ENCODE assay signal across 28 mouse cellular contexts in genomic region chr8:116590546-116590945, GRCm38 (mm10).
A peak's percentile ranks its signal among the peaks of the same experiment; 100 is the strongest.
DNase-seq lines count a peak whose midpoint lies in the region; ATAC-seq and TF ChIP-seq lines count a peak whose summit lies in the region.
"Had no signal": no experiment of that assay in that cellular context is flagged by ENCODE, and none has a peak within 500 bp of the region (broad histone marks: within the 10 kb centered on the region; RNA-seq: fewer than 3 reads in every experiment).

No protein-coding gene starts in this region.

- no peaks in the 10 kb centered on the region for H3K9me3 ChIP-seq in forebrain, embryonic 16.5 days (ENCODE audit: control insufficient read depth, low read length)
- H3K9me3 ChIP-seq: embryonic facial prominence, embryonic 13.5 days; forebrain, embryonic 10.5 days; forebrain, embryonic 15.5 days; heart, embryonic 12.5 days; hindbrain, embryonic 10.5 days; limb, embryonic 12.5 days; lung, embryonic 15.5 days; midbrain, embryonic 12.5 days had no signal

- ATAC-seq in megakaryocyte, adult 5-6 weeks (ENCODE audit: poor library complexity, severe bottlenecking) = peak; percentile 39
- ATAC-seq in forebrain, embryonic 16.5 days = no peak
- ATAC-seq: forebrain, embryonic 15.5 days; hindbrain, embryonic 16.5 days; intestine, embryonic 16.5 days had no signal

- no peaks in the 10 kb centered on the region; the same call in 1 of the 2 replicates for H3K36me3 ChIP-seq in spleen, adult 2 months (ENCODE audit: control insufficient read depth, insufficient read depth, low read length)
- H3K36me3 ChIP-seq in forebrain, embryonic 16.5 days (ENCODE audit: control insufficient read depth, insufficient read depth) = no peaks in the 10 kb centered on the region
- H3K36me3 ChIP-seq: forebrain, embryonic 10.5 days; forebrain, embryonic 15.5 days; hindbrain, embryonic 10.5 days; limb, embryonic 12.5 days; lung, embryonic 15.5 days; midbrain, embryonic 12.5 days had no signal

- WGBS in spleen, adult 2 months = 68% methylated on average over 4 of the region's 4 CpGs
- 95% methylated on average over 4 of the region's 4 CpGs for WGBS in forebrain, embryonic 16.5 days

- H3K4me3 ChIP-seq in spleen, adult 2 months (ENCODE audit: extremely low read depth, insufficient read depth, insufficient read length) = no peak overlapping the region
- H3K4me3 ChIP-seq in forebrain, embryonic 16.5 days (replicated peaks; ENCODE audit: low read length) = no peak overlapping the region
- H3K4me3 ChIP-seq: embryonic facial prominence, embryonic 13.5 days; forebrain, embryonic 10.5 days; forebrain, embryonic 15.5 days; heart, adult 2 months; heart, embryonic 12.5 days; hindbrain, embryonic 10.5 days; left cerebral cortex, adult 2 months; limb, embryonic 12.5 days; lung, embryonic 15.5 days; midbrain, embryonic 12.5 days; myocyte had no signal

- no peak for TF ChIP-seq CTCF in spleen, adult 2 months (IDR thresholded peaks at IDR 0.05; ENCODE audit: extremely low read depth, insufficient read depth, insufficient read length, insufficient replicate concordance)

- H3K9ac ChIP-seq in forebrain, embryonic 16.5 days (replicated peaks; ENCODE audit: low read depth, low read length) = no peak overlapping the region
- H3K9ac ChIP-seq: embryonic facial prominence, embryonic 13.5 days; forebrain, embryonic 15.5 days; heart, embryonic 12.5 days; limb, embryonic 12.5 days; lung, embryonic 15.5 days; midbrain, embryonic 12.5 days had no signal

- no peaks in the 10 kb centered on the region for H3K27me3 ChIP-seq in spleen, adult 2 months (ENCODE audit: control insufficient read depth, insufficient read depth, low read length)
- no peaks in the 10 kb centered on the region for H3K27me3 ChIP-seq in forebrain, embryonic 16.5 days (replicated peaks; ENCODE audit: control insufficient read depth, insufficient read depth, low read length)
- H3K27me3 ChIP-seq: embryonic facial prominence, embryonic 13.5 days; forebrain, embryonic 15.5 days; heart, embryonic 12.5 days; limb, embryonic 12.5 days; lung, embryonic 15.5 days; megakaryocyte, embryonic 14.5 days; midbrain, embryonic 12.5 days had no signal

- TF ChIP-seq POLR2A in spleen, adult 2 months (IDR thresholded peaks at IDR 0.05; ENCODE audit: low read depth, low read length) = no peak

- peaks cover 13% of the 10 kb centered on the region; the same call in 1 of the 2 replicates for H3K4me1 ChIP-seq in spleen, adult 2 months (ENCODE audit: control insufficient read depth, insufficient read depth, insufficient read length)
- no peaks in the 10 kb centered on the region for H3K4me1 ChIP-seq in forebrain, embryonic 16.5 days (replicated peaks; ENCODE audit: control insufficient read depth, insufficient read depth, low read length)
- H3K4me1 ChIP-seq: embryonic facial prominence, embryonic 13.5 days; forebrain, embryonic 15.5 days; heart, embryonic 12.5 days; limb, embryonic 12.5 days; lung, embryonic 15.5 days; midbrain, embryonic 12.5 days had no signal

- DNase-seq in spleen, adult 2 months (ENCODE audit: low read depth in 1 of 2, low spot score in 2 of 2) = no peak
- no peak for DNase-seq in spleen, postnatal 14 days (ENCODE audit: low spot score in 2 of 2)
- DNase-seq in thymus, postnatal 10 days (ENCODE audit: low spot score in 2 of 2) = peak; percentile 65 to 67
- DNase-seq in layer of hippocampus, adult 8-10 months (ENCODE audit: low spot score in 2 of 2) = no peak
- no peak for DNase-seq in adrenal gland, postnatal 36 days
- DNase-seq in ovary, postnatal 36 days (ENCODE audit: low spot score) = no peak
- DNase-seq: adrenal gland, postnatal 10 days; heart, adult 2 months; heart, postnatal 10 days; kidney, adult 8-10 months; spleen, adult 18-20 months had no signal

- H3K27ac ChIP-seq in spleen, adult 2 months (ENCODE audit: insufficient read depth, low read length) = peak overlapping the region; percentile 57; the same call in 1 of the 2 replicates
- H3K27ac ChIP-seq in forebrain, embryonic 16.5 days (ENCODE audit: low read length) = no peak overlapping the region
- H3K27ac ChIP-seq: embryonic facial prominence, embryonic 13.5 days; forebrain, embryonic 10.5 days; forebrain, embryonic 15.5 days; heart, adult 2 months; hindbrain, embryonic 10.5 days; kidney, postnatal 0 days; left cerebral cortex, adult 2 months; limb, embryonic 12.5 days; lung, embryonic 15.5 days; midbrain, embryonic 12.5 days had no signal

- no peak overlapping the region for H3K4me2 ChIP-seq in forebrain, embryonic 16.5 days (ENCODE audit: low read length)
- H3K4me2 ChIP-seq: embryonic facial prominence, embryonic 13.5 days; forebrain, embryonic 15.5 days; heart, embryonic 12.5 days; limb, embryonic 12.5 days; liver, embryonic 11.5 days; lung, embryonic 15.5 days; midbrain, embryonic 12.5 days had no signal

Comparison
In these comparisons a context has a peak if more than half of its experiments do, and no peak if none do; other contexts are left out.
1. DNase-seq: peak in thymus, postnatal 10 days (2 of 2); none in spleen, adult 2 months (0 of 2), spleen, postnatal 14 days (0 of 2), layer of hippocampus, adult 8-10 months (0 of 2), adrenal gland, postnatal 36 days (0 of 2) and ovary, postnatal 36 days (single experiment).